Mouse (Mus musculus) kidney, adult 8-10 months (tissue): ENCODE data around the gene Prss35.
A peak's percentile ranks its signal among the peaks of the same experiment; 100 is the strongest.

Experiments
- DNase-seq, 2 experiments: peaks; one replicate each; pipeline ENCODE4 v3.0.0; 2022

Prss35 gene

DNA sequence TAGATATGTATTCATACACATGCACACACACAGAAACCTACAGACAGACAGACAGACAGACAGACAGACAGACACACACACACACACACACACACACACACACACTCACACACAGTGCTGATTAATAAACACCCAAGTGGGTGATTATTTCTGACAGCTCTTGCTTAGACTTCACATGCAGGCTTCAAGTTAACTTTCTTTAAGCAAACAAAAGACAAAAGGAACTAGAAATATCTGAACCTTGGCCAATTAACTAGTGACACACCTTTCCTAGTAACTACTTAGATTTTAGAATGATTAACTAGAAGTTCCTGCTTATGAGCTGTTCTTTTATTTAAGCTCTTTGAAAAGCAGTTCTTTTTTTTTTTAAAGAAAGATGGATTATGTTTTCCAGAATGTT is 9.1 kb upstream of the Prss35 start:
- no peak for DNase-seq

DNA sequence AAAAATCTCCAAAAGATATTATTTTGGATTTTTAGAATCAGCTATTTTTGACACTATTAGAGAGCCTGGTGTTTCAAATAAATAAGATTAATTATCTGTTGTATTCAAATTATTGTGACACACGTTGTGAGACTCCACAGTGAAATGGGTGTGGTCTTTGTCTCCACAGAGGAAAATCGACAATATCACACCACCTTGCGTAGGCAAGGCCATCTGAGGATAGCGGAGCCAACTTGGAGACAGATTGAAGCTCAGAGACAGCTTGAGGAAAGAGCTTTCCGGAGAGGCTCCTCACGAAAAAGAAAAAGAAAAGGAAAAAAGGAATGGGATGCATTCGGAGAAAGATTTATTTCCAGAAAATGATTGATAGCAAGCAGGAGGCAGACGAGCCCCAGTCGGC is 8.7 kb upstream of the Prss35 start:
- DNase-seq = no peak

DNA sequence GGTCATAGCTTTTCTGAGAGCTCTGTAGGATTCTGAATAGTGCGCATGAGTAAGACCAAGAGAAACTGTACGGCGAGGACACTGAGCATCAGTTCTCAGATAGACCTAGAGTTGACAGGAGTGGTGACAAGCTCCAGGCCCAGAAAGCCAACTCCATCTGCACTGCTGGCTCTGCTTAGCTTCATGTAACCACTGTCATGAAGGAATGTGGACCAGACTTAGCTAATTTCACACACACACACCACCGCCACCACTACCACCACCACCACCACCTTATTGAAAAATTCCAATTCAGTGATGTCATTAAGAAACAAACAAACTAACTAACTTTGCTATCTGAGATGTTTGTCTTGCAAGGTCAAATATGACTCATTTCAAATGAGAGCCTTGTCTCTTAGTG is 6.5 kb upstream of the Prss35 start:
- no peak for DNase-seq

- no peak for DNase-seq
Measured at GRCm38 (mm10) chr9:86738067-86738466, 5.4 kb upstream of the Prss35 start.

- DNase-seq = no peak
Measured at GRCm38 (mm10) chr9:86738801-86739200, 4.6 kb upstream of the Prss35 start.

DNA sequence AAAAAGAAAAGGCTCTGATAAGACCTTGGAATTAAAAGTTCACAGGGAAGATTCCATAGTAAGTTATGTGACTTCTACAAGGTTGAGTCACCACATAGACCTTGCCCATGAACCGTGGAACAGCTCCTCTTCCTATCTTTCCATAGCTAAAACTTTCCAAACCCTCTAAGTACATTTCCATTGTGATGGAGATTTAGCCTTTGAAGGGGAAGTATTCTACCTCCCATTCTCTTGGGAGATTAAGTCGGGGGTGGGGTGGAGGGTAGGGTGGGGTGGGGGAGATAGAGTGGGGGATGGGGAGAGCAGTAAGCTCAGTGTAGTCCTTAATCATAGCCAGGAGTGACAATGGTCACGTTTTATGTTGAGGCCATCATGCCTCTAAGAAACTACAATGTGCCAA is 3.5 kb upstream of the Prss35 start:
- no peak for DNase-seq

DNA sequence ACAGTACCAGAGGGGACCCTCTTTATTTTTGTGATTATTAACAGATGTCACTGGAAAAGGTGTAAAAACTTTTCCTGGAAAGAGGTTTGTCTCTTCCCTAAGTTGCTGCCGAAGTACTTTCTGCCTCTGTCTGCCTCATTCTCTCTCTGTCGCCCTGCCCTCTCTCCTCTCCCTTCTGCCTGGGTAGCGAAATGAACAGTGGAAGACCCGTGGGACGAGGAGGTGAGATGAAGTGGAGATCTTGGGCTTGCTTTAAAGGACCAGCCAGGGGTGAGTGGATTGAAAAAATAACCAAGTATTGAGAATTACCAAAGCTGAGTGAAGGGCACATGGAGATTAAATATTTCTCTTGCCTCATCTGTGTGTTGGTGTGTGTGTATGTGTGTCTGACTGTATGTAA is 592 bp downstream of the Prss35 start:
- DNase-seq = no peak

GRCm38 (mm10) chr9:86745926-86746581 is 2.6 kb downstream of the Prss35 start:
- peak; percentile 42 to 70 for DNase-seq

GRCm38 (mm10) chr9:86762477-86763376 is 19.3 kb downstream of the Prss35 start:
- DNase-seq = no peak

- no peak for DNase-seq
Measured at GRCm38 (mm10) chr9:86764002-86764401, 20.6 kb downstream of the Prss35 start.

GRCm38 (mm10) chr9:86766991-86767390 is 23.5 kb downstream of the Prss35 start:
- DNase-seq = no peak

DNA sequence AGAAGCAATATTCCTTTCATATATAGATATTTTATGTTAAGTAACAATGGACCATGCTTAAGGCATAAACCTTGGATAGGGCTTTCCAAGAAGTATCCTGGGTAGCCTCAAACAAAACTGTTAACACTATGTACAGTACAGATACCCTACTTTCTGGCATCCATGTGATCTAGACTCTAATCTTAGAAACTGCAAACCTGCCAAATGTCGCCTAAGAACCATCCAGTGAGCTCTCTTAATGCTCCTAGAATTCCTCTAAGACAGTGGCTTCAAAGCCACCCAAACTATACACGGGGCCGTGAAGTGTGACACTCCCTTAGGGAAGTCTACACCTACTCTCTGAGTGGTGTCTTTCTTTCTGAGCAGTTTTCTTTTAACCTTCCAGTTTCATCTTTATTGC is 29.4 kb downstream of the Prss35 start:
- DNase-seq = no peak

DNA sequence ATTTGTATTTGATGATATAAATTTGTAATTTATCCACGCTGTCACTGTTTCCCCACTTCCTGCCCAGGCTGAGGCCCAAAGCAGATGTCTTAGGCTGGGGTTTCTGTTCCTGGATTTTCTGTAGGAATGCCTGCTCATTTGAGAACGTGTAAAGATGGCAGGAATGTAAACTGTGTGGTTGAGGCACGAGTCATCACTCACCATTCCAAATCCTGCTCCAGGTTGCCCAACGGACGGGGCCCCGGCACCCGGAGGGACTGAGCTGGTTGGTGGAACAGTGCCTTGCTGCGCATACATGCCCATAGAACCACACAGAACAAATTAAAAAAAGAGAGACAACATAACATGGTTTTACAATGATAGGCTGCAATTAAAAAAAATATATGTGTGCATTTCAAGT is 30.5 kb downstream of the Prss35 start:
- DNase-seq = no peak

GRCm38 (mm10) chr9:86775374-86775773 is 31.9 kb downstream of the Prss35 start:
- DNase-seq = no peak

- no peak for DNase-seq
Measured at GRCm38 (mm10) chr9:86777309-86777708, 33.9 kb downstream of the Prss35 start.

DNA sequence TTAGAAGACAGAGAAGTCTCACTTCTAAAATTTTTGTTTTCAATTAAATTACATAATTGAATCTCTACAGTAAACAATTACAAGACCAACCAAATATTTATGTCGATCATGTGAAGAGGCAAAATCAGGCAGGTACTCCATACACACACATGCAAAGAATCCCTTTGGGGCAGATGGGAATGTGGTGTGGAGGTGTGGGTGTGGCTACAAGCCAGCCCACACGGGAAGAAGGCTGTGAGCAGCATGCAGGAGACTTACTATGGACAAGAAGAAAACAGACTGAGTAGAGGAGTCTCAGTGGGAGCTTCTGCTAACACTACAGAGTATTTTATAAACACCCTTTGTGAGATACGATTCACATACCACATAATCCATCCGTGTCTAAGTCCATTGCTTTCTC is 34.8 kb downstream of the Prss35 start:
- DNase-seq = no peak

- no peak for DNase-seq
Measured at GRCm38 (mm10) chr9:86781426-86781825, 38.0 kb downstream of the Prss35 start.

- no peak for DNase-seq
Measured at GRCm38 (mm10) chr9:86782836-86783235, 39.4 kb downstream of the Prss35 start.

- no peak for DNase-seq
Measured at GRCm38 (mm10) chr9:86789186-86789585, 45.7 kb downstream of the Prss35 start.

DNA sequence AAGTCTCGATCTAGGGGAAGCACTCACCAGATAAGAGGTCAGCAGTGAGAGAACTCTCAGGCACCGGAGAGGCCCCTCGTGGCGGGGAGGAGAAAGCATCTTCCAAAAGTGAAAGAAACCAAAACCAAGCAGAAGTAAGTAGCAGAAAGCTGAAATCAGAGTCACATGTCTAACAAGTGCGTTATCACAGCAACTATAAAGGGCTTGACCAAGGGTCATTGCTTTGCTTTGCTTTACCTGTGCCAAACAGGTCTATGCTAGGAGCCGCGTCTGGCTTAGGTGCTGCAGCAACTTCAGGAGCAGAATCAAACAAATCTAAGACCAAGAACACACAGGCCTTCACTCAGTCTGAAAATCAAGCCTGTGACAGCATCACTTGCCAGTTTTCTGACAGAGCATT is 48.5 kb downstream of the Prss35 start:
- DNase-seq = no peak

GRCm38 (mm10) chr9:86795236-86795635 is 51.8 kb downstream of the Prss35 start:
- no peak for DNase-seq

DNA sequence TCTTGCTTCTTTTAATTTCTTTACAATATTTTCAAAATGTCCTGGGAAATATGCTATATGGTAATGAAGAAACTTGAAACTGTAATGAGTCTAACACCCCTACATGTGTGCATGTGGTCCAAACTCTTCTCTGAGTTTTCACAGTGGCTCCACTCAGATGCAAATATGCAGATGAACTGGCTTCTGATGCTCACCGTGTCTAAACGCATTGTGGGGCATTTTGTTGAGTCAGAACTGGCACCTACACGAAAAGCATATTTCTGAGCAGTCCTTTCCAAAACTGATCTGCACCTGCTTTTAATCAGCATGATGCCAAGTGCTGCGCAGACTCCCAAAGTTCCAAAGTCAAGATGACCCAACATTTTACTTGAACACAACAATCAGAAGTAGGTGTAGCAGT is 54.1 kb downstream of the Prss35 start:
- no peak for DNase-seq

DNA sequence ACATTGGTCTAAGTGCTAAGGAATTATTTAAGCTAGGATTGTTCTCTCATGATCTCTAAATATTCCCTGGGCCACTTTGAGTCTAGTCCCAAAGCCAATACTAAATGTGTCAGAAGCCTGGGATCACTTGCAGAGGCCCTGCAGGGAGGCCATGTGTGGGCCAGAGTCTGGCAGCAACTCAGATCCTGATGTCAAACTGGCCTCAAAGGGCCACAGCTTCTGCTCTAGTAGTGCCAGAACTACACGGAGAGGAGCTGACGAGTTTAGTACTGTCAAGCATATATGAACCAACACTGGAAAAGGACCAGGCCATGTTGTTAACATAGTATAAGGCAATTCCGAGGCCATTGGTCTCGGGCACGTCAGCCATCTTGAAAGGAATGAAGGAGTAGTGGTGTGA is 54.7 kb downstream of the Prss35 start:
- DNase-seq = no peak

DNA sequence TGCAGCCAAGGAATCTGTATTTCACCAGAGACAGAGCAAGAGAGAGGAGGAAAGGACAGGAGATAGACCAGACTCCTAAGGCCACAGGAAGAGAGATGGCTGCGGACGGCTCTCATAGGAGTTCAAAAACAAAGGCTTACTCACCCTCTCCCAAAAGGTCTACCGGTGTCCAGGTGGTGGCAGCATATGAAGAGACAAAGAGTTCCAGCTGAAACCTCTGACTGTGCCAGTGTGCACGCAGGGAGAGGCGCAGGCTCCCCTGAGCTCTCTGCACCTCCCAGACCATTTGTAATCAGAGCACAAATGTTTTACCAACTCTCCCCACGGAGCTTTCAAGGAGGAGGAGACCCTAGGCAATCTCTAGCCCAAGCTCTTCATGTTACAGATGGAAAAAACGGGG is 55.2 kb downstream of the Prss35 start:
- DNase-seq = no peak

- DNase-seq = no peak
Measured at GRCm38 (mm10) chr9:86799099-86799498, 55.6 kb downstream of the Prss35 start.
